Mouse (Mus musculus): ENCODE data around the gene Glyat. TPM values are rescaled to one million over a fixed set of nuclear protein-coding genes. Genes with fewer than 3 reads are reported as not detected.

The Glyat gene
- total RNA-seq (2012; rRNA removed) = not detected in 2 replicates
- not detected in 2 replicates for total RNA-seq (2014; rRNA removed)
- not detected in 2 replicates for polyA plus RNA-seq (2012; ENCODE audit: insufficient read length, low read depth)

GRCm38 (mm10) chr19:12633176-12633575 is at the start of gene Glyat:
TSS of gene Glyat (plus strand) at chr19:12633308.
- Histone ChIP-seq H3K79me2 (replicated peaks; ENCODE audit: control insufficient read depth, extremely low read depth, insufficient read depth, poor library complexity, severe bottlenecking) (no peaks in the 10 kb centered on the region), H3K4me1 (ENCODE audit: control insufficient read depth in 1 of 2, insufficient read depth in 2 of 2) (0 out of 4 replicates have a peak, but pooled peaks cover 0 to 2% of the 10 kb centered on the region in 2 experiments), H3K27ac (ENCODE audit: insufficient read depth, low read depth) (no peak within 1 kb of the TSS), H3K9ac (ENCODE audit: insufficient read depth, low read depth) (no peak within 1 kb of the TSS), H3K36me3 (replicated peaks in 1 of 2; ENCODE audit: control insufficient read depth in 1 of 2, insufficient read depth in 1 of 2, low read length in 1 of 2) (no peaks in the 10 kb centered on the region), H3K4me3 (replicated peaks in 1 of 3; ENCODE audit: low read depth in 2 of 3, low read length in 2 of 3, poor library complexity in 1 of 3) (no peak within 1 kb of the TSS), H3K9me3 (replicated peaks; ENCODE audit: low read length) (no peaks in the 10 kb centered on the region), H3K4me2 (ENCODE audit: insufficient read depth, low read depth, poor library complexity, severe bottlenecking) (peak within 1 kb of the TSS; percentile 50; the same call in 1 of the 2 replicates), H3K27me3 (replicated peaks) (no peaks in the 10 kb centered on the region)
- in situ Hi-C loops (cut with MboI; ENCODE audit: low pct_ligation_motif_present, low pct_unique_long_range_greater_than_20kb, low sequenced_read_pairs) (no loop called here), dilution Hi-C loops (cut with MboI; ENCODE audit: extremely low pct_ligation_motif_present, extremely low pct_unique_long_range_greater_than_20kb, low sequenced_read_pairs) (no loop called here)
- TF ChIP-seq SIN3A (IDR thresholded peaks at IDR 0.05; ENCODE audit: low read length) (no peak), MEF2A (IDR thresholded peaks at IDR 0.05; ENCODE audit: borderline replicate concordance, low read depth, low read length) (no peak), ELF1 (IDR thresholded peaks at IDR 0.05; ENCODE audit: low read depth, low read length) (no peak), MAX (IDR thresholded peaks at IDR 0.05; ENCODE audit: low read length) (no peak), MAZ (IDR thresholded peaks at IDR 0.05; ENCODE audit: low read depth, low read length) (no peak), ZNF384 (IDR thresholded peaks at IDR 0.05; ENCODE audit: low read depth, low read length) (no peak), IRF4 (IDR thresholded peaks at IDR 0.05; ENCODE audit: low read depth, low read length) (no peak), EP300 (IDR thresholded peaks at IDR 0.05; ENCODE audit: low read length) (no peak), SMC3 (IDR thresholded peaks at IDR 0.05; ENCODE audit: low read depth, low read length) (no peak), BHLHE40 (IDR thresholded peaks at IDR 0.05; ENCODE audit: low read depth, low read length) (no peak), HCFC1 (IDR thresholded peaks at IDR 0.05; ENCODE audit: low read depth, low read length) (no peak), JUND (conservative IDR thresholded peaks at IDR 0.05; ENCODE audit: low read depth, low read length) (no peak), RAD21 (IDR thresholded peaks at IDR 0.05; ENCODE audit: low read depth, low read length) (no peak)
- no peak for DNase-seq (ENCODE audit: extremely low read depth)

GRCm38 (mm10) chr19:12585310-12585709 is 47.8 kb upstream of the Glyat start:
- in situ Hi-C loops (cut with MboI; ENCODE audit: low pct_ligation_motif_present, low pct_unique_long_range_greater_than_20kb, low sequenced_read_pairs) = loop anchor here (10.0 kb wide), 1 partner anchor 151 kb away; no protein-coding TSS in a partner anchor
- H3K36me3 ChIP-seq (replicated peaks in 1 of 2; ENCODE audit: control insufficient read depth in 1 of 2, insufficient read depth in 1 of 2, low read length in 1 of 2) = peaks cover 30 to 70% of the 10 kb centered on the region in 2 experiments
- peaks cover 40% of the 10 kb centered on the region for H3K79me2 ChIP-seq (replicated peaks; ENCODE audit: control insufficient read depth, extremely low read depth, insufficient read depth, poor library complexity, severe bottlenecking)
- TF ChIP-seq IRF4 (IDR thresholded peaks at IDR 0.05; ENCODE audit: low read depth, low read length) (no peak), HCFC1 (IDR thresholded peaks at IDR 0.05; ENCODE audit: low read depth, low read length) (no peak), USF1 (IDR thresholded peaks at IDR 0.05; ENCODE audit: low read depth, low read length) (no peak)
- H3K4me3 ChIP-seq (replicated peaks in 1 of 3; ENCODE audit: low read depth in 2 of 3, low read length in 2 of 3, poor library complexity in 1 of 3) = no peak overlapping the region
- no peak overlapping the region for H3K27ac ChIP-seq (ENCODE audit: insufficient read depth, low read depth)
- H3K9me3 ChIP-seq (replicated peaks; ENCODE audit: low read length) = no peaks in the 10 kb centered on the region
- H3K4me2 ChIP-seq (ENCODE audit: insufficient read depth, low read depth, poor library complexity, severe bottlenecking) = no peak overlapping the region
- no peak overlapping the region for H3K9ac ChIP-seq (ENCODE audit: insufficient read depth, low read depth)
- DNase-seq (ENCODE audit: extremely low read depth) = no peak
- H3K27me3 ChIP-seq (replicated peaks) = no peaks in the 10 kb centered on the region
- dilution Hi-C loops (cut with MboI; ENCODE audit: extremely low pct_ligation_motif_present, extremely low pct_unique_long_range_greater_than_20kb, low sequenced_read_pairs) = no loop called here
- H3K4me1 ChIP-seq (ENCODE audit: control insufficient read depth in 1 of 2, insufficient read depth in 2 of 2) = peaks cover 0 to 45% of the 10 kb centered on the region in 2 experiments; a peak in 3 of 4 replicates

Data from CH12.LX (cell line).